Comparison of ENCODE assay signal across 9 mouse cellular contexts in the genomic region with DNA sequence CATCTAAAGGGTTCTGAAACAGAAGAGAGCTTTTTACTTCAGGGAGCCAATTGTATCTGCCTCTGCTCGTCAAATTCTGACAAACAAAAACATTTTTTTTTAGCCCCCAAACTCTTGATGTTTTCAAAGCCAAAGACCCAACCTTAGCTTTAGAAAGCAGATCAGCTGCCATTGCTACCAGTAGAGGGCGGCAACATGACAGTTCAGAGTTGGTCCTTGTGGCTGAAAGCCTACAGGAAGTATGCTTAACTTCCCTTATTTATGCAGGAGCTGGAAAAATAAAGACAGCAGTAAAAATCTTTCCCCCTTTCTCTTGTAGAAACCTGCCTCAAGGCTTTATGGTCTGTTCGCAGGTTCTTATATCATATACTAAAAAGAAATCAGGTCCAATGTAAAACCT.
DNase-seq lines count a peak whose midpoint lies in the region; ATAC-seq and TF ChIP-seq lines count a peak whose summit lies in the region.
"Had no signal": no experiment of that assay in that cellular context is flagged by ENCODE, and none has a peak within 500 bp of the region (broad histone marks: within the 10 kb centered on the region; RNA-seq: fewer than 3 reads in every experiment).

No protein-coding gene starts in this region.

- H3K4me2 ChIP-seq in kidney, embryonic 14.5 days (replicated peaks; ENCODE audit: low read depth, low read length) = no peak overlapping the region
- H3K4me2 ChIP-seq in stomach, postnatal 0 days (replicated peaks; ENCODE audit: low read depth) = no peak overlapping the region
- H3K4me2 ChIP-seq: neural tube, embryonic 12.5 days had no signal

- 10% methylated on average over 3 of the region's 3 CpGs for WGBS in kidney, embryonic 14.5 days
- 13% methylated on average over 3 of the region's 3 CpGs for WGBS in stomach, postnatal 0 days

- peak; percentile 77 for DNase-seq in kidney, adult 18-20 months
- DNase-seq in adrenal gland, adult 2 months = peak; percentile 59
- peak; percentile 88 for DNase-seq in embryo, embryonic 11 days
- peak; percentile 78 for DNase-seq in heart, adult 8-10 months (ENCODE audit: low spot score)
- peak; percentile 29 to 77 for DNase-seq in layer of hippocampus, adult 8-10 months (ENCODE audit: low spot score in 2 of 2)
- DNase-seq in lung, postnatal 25 days (ENCODE audit: low spot score) = peak; percentile 75
- peak; percentile 74 for DNase-seq in stomach, postnatal 0 days (ENCODE audit: low spot score)

- H3K4me1 ChIP-seq in kidney, embryonic 14.5 days (ENCODE audit: control insufficient read depth, insufficient read depth, low read length) = no peaks in the 10 kb centered on the region; the same call in 1 of the 2 replicates
- H3K4me1 ChIP-seq in stomach, postnatal 0 days (replicated peaks; ENCODE audit: control insufficient read depth, insufficient read depth) = no peaks in the 10 kb centered on the region
- H3K4me1 ChIP-seq: neural tube, embryonic 12.5 days had no signal

- no peak for TF ChIP-seq EP300 in stomach, postnatal 0 days (optimal IDR thresholded peaks at IDR 0.05)

- no peak overlapping the region for H3K4me3 ChIP-seq in kidney, embryonic 14.5 days (ENCODE audit: low read length)
- H3K4me3 ChIP-seq in stomach, postnatal 0 days (ENCODE audit: low read depth, low read length) = no peak overlapping the region
- H3K4me3 ChIP-seq: neural tube, embryonic 12.5 days had no signal

- no peaks in the 10 kb centered on the region for H3K36me3 ChIP-seq in kidney, embryonic 14.5 days (ENCODE audit: control insufficient read depth, insufficient read depth, low read length)
- H3K36me3 ChIP-seq in stomach, postnatal 0 days (ENCODE audit: control insufficient read depth, insufficient read depth, low read length) = no peaks in the 10 kb centered on the region
- H3K36me3 ChIP-seq: neural tube, embryonic 12.5 days had no signal

- H3K9me3 ChIP-seq in kidney, embryonic 14.5 days (ENCODE audit: control insufficient read depth, low read length) = no peaks in the 10 kb centered on the region
- H3K9me3 ChIP-seq in stomach, postnatal 0 days (ENCODE audit: control insufficient read depth, low read length) = no peaks in the 10 kb centered on the region
- H3K9me3 ChIP-seq: neural tube, embryonic 12.5 days had no signal

- no peaks in the 10 kb centered on the region for H3K27me3 ChIP-seq in kidney, embryonic 14.5 days (ENCODE audit: control insufficient read depth, insufficient read depth, low read length)
- H3K27me3 ChIP-seq in stomach, postnatal 0 days (ENCODE audit: control insufficient read depth, insufficient read depth, low read length) = no peaks in the 10 kb centered on the region
- H3K27me3 ChIP-seq: neural tube, embryonic 12.5 days had no signal

- ATAC-seq in kidney, embryonic 14.5 days (ENCODE audit: low FRiP score, low TSS enrichment) = no peak
- ATAC-seq in stomach, postnatal 0 days (ENCODE audit: low FRiP score, low TSS enrichment) = no peak

- no peak overlapping the region for H3K9ac ChIP-seq in kidney, embryonic 14.5 days (ENCODE audit: low read depth, low read length)
- no peak overlapping the region for H3K9ac ChIP-seq in stomach, postnatal 0 days (ENCODE audit: low read length)
- H3K9ac ChIP-seq: neural tube, embryonic 12.5 days had no signal

- no peak overlapping the region for H3K27ac ChIP-seq in kidney, embryonic 14.5 days (ENCODE audit: low read depth, low read length)
- H3K27ac ChIP-seq in stomach, postnatal 0 days (replicated peaks) = no peak overlapping the region
- H3K27ac ChIP-seq: neural tube, embryonic 12.5 days had no signal

- peak; percentile 95 for TF ChIP-seq CTCF in stomach, postnatal 0 days (IDR thresholded peaks at IDR 0.05; ENCODE audit: low read depth)
